Mouse (Mus musculus) testis, adult 2 months (tissue): ENCODE measurements around the gene 1700016C15Rik. TPM values are rescaled to one million over a fixed set of nuclear protein-coding genes. Genes with fewer than 3 reads are reported as not detected.

ENCODE experiments used
- H3K27ac ChIP-seq: fragments of 200-500 bp; 2 replicates; pipeline ENCODE4 v1.5.1; 2012; ENCODE audit warnings: low read depth, low read length; ENCODE audit not compliant: control insufficient read depth, insufficient read depth
- H3K27me3 ChIP-seq: fragments of 200-500 bp; 2 replicates; pipeline ENCODE4 v1.6.1; 2012; ENCODE audit warnings: mild to moderate bottlenecking, low read length, moderate library complexity; ENCODE audit not compliant: control insufficient read depth, insufficient read depth
- H3K36me3 ChIP-seq: fragments of 200-500 bp; 2 replicates; pipeline ENCODE4 v1.6.1; 2012; ENCODE audit warnings: mild to moderate bottlenecking, low read length; ENCODE audit not compliant: control insufficient read depth, insufficient read depth
- H3K4me1 ChIP-seq: fragments of 200-500 bp; 2 replicates; pipeline ENCODE4 v1.6.1; 2012; ENCODE audit warnings: low read length; ENCODE audit not compliant: control insufficient read depth, insufficient read depth
- H3K4me3 ChIP-seq: fragments of 200-500 bp; 2 replicates; pipeline ENCODE4 v1.5.1; 2012; ENCODE audit warnings: low read depth, mild to moderate bottlenecking, low read length, moderate library complexity, mixed read lengths; ENCODE audit not compliant: control insufficient read depth
- CTCF ChIP-seq: fragments of 200-500 bp; IDR thresholded peaks from 2 replicates; pipeline ENCODE4 v1.5.1; 2012; ENCODE audit warnings: low read depth, mild to moderate bottlenecking, inconsistent platforms, low read length, moderate library complexity; ENCODE audit not compliant: control insufficient read depth, insufficient read depth, insufficient replicate concordance
- POLR2A ChIP-seq: fragments of 200-500 bp; IDR thresholded peaks from 2 replicates; pipeline ENCODE4 v1.6.1; 2012; ENCODE audit warnings: low read depth, mild to moderate bottlenecking, inconsistent platforms, low read length, moderate library complexity; ENCODE audit not compliant: control insufficient read depth
- polyA plus RNA-seq: library from polyadenylated mRNA; depleted of rRNA; stranded (reverse); fragments of >200 nt; gene quantifications from 2 replicates; pipeline ENCODE4 v1.2.3, GENCODE M21; 2012

1700016C15Rik gene
- polyA plus RNA-seq, 1 experiment = 116 TPM

DNA sequence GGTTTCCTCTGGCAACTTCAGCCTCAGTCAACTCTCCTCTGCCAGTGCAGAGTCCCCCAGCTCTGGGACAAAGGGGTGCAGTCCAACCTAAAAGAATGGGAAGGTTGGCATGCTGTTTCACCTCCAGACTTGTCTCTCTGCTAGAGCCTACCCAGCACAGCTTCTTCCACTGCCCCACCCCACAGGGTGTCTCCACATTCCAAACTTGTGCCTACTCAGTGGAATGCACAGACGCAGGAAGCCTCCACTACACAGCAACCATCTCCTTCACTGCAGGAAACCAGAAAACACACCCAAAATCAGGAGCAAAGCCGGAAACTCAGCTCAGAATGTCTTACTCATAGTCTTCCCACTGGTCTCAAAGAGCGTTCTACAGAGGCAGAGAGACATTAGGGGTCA lies 10.6 kb upstream of the 1700016C15Rik start:
- H3K4me1 ChIP-seq = no peaks in the 10 kb centered on the region
- no peak for TF ChIP-seq POLR2A
- TF ChIP-seq CTCF = no peak
- H3K36me3 ChIP-seq = no peaks in the 10 kb centered on the region
- no peaks in the 10 kb centered on the region for H3K27me3 ChIP-seq
- no peak overlapping the region for H3K4me3 ChIP-seq
- no peak overlapping the region for H3K27ac ChIP-seq

DNA sequence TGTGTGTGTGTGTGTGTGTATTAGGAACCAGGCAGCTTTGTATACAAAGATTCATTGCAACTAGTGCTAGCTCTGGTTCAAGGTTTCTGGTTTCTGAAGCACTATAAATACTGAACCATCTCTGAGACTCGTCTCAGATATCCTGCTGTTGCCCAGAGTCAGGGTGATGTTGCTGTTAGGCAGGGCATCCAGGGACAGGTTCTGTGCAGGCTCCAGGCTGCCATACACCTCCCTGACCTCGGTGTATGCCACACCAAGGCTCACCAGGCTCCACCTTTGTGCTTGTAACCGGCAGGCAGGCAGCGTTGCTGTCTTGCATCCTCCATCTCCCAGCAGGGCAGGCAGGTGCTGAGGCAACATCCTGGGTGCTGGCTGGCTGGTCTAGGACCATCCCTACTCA lies 5.8 kb upstream of the 1700016C15Rik start:
- Histone ChIP-seq H3K4me1 (no peaks in the 10 kb centered on the region), H3K27me3 (no peaks in the 10 kb centered on the region), H3K4me3 (no peak overlapping the region), H3K27ac (no peak overlapping the region), H3K36me3 (no peaks in the 10 kb centered on the region)
- TF ChIP-seq POLR2A = no peak
- no peak for TF ChIP-seq CTCF

DNA sequence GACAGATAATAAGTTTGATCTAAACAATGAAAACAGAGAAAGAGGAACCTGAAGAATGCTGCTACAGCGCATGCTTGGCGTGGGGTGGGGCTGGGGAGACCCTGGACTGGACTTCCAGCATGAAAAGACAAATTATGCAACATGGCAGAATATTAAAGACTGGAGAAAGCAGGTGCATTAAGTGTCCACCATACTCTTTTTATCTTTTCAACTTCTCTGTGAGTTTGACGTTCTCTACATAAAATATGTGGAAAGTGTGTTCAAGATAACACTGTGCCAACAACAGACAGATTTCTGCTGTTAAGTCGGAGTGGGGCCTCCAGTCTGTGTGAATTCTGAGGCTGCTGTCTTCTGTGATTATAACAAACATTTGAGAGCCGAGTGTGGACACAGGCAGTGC lies 2.7 kb upstream of the 1700016C15Rik start:
- Histone ChIP-seq H3K27ac (no peak overlapping the region), H3K36me3 (no peaks in the 10 kb centered on the region), H3K4me3 (peak overlapping the region; percentile 17; the same call in 1 of the 2 replicates), H3K27me3 (no peaks in the 10 kb centered on the region), H3K4me1 (no peaks in the 10 kb centered on the region)
- TF ChIP-seq CTCF = no peak
- no peak for TF ChIP-seq POLR2A

DNA sequence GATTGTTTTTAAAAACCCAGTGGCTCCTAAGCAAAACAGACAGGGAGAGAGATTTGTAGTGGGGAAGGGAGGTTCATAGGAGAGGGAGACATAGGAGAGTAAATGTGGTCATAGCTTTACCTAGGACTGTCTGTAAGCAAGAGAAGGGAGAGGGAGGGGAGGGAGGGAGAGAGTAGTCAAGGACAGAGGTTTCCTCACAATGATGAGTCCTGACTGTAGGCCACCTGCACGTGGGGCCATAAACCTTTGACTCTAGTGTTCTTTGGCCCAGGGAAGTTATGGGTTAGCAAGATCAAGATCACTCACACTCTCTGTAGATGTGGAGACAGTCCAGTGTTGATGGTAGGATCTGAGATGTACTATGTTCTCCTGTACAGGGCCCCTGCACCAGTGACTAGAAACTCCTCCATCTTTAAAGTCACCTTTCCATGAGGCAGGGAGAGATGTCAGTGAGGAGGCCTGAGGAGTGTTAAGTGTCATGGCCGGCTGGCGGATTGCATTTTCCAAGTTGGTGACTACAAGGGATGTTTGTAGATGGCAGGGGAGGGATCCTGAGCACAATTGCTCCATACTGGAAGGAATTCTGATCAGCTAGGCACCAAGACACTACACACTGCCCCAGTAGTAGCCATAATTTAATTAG lies 1.6 kb upstream of the 1700016C15Rik start:
- Histone ChIP-seq H3K4me3 (peak overlapping the region; percentile 67), H3K27ac (no peak overlapping the region), H3K36me3 (no peaks in the 10 kb centered on the region), H3K27me3 (no peaks in the 10 kb centered on the region), H3K4me1 (no peaks in the 10 kb centered on the region)
- no peak for TF ChIP-seq CTCF
- no peak for TF ChIP-seq POLR2A

DNA sequence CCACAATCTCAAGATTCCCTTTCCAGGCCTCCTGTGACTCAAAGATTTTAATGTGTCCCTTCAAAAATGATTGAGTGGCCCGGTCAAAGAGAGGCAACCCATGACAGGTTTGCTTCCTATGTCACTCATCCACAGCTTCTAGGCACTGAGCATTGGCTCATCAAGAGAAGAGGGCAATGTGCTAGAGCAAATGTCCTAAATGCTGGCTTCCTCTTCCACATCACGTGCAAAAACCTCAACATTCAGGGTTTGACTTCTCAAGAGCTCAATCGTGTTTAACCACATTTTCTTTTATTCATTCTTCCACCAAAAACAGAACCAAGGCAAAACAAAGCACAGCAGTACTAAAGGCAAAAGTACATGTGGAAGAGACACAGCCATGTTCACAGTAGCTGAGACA lies 2.4 kb downstream of the 1700016C15Rik start:
- H3K27ac ChIP-seq = no peak overlapping the region
- no peaks in the 10 kb centered on the region for H3K36me3 ChIP-seq
- TF ChIP-seq POLR2A (no peak), CTCF (no peak)
- no peak overlapping the region for H3K4me3 ChIP-seq
- no peaks in the 10 kb centered on the region for H3K4me1 ChIP-seq
- no peaks in the 10 kb centered on the region for H3K27me3 ChIP-seq

DNA sequence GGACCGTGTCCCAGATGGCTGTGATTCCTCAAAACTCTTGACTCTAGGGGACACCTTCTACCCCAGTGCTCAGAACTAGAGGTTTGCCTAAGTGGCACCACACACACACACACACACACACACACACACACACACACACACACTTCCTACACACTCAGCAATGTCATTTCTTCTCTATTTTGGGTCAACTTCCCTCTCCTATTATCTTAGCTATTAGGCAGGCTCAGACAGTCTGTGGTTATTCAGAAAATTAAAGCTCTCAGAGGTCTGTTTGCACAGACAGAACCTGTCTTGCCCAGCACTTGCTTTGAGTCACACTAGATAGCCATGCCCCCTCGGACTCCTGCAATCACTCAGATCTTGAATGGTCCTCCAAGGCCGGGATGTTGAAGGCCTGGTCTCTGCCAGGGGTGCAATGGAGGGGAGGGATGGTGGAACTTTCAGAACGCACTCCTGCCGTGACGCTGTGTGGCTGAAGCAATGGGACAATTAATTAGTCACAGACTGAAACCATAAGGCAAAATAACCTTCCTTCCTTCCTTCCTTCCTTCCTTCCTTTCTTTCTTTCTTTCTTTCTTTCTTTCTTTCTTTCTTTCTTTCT lies 8.0 kb downstream of the 1700016C15Rik start:
- no peak for TF ChIP-seq CTCF
- no peak for TF ChIP-seq POLR2A
- Histone ChIP-seq H3K4me3 (no peak overlapping the region), H3K4me1 (no peaks in the 10 kb centered on the region), H3K27ac (no peak overlapping the region), H3K27me3 (no peaks in the 10 kb centered on the region), H3K36me3 (no peaks in the 10 kb centered on the region)

DNA sequence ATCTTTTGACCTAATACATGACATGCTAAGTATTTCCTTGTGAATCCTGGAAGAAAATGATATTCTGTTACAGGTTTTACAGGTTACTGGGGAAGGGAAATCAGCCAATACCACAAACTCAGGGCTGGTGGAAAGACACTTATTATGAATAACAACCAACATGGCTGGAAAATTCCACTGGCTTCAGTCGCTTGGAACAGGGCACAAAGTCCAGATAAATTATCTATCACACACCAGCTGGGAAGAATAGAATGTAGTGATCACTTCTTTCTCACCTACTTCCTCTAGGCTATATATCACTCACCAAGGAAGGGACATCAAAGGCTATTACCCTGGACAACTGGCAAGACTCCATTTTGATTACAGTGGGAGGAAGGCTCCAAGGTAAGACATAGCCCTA lies 11.1 kb downstream of the 1700016C15Rik start:
- Histone ChIP-seq H3K27ac (no peak overlapping the region), H3K36me3 (no peaks in the 10 kb centered on the region), H3K27me3 (no peaks in the 10 kb centered on the region), H3K4me3 (no peak overlapping the region), H3K4me1 (no peaks in the 10 kb centered on the region)
- no peak for TF ChIP-seq CTCF
- TF ChIP-seq POLR2A = no peak
